Mouse (Mus musculus) gastrocnemius, postnatal 25 days (tissue): ENCODE measurements around the gene Elf1. TPM values are rescaled to one million over a fixed set of nuclear protein-coding genes. Genes with fewer than 3 reads are reported as not detected.
"Not testable (repeated sequence)": the region's sequence is repeated elsewhere in the genome, so short reads cannot be mapped to it uniquely, and the experiment has no call there.

ENCODE experiments used
- DNase-seq: peaks from one replicate; pipeline ENCODE4 v3.0.0; 2022
- long read RNA-seq, 2 experiments: library from polyadenylated mRNA; stranded (forward); transcript quantifications; one replicate each; pipeline ENCODE4 v2.0.0; 2021
- total RNA-seq, 2 experiments: library from RNA; stranded (reverse); gene quantifications; 1 replicate in 1 of 2; 2 replicates in 1 of 2; pipeline ENCODE4 v1.2.3; 2021

Elf1 gene
- total RNA-seq = 1 to 10 TPM; 4.7 to 5.5 TPM
- long read RNA-seq, experiment 1, partial matches to known transcripts = 2 of 3 reads
- long read RNA-seq, experiment 1, other reads (novel, unspliced or antisense) = 1 of 3 reads
- long read RNA-seq, experiment 2 = 0 reads

DNA sequence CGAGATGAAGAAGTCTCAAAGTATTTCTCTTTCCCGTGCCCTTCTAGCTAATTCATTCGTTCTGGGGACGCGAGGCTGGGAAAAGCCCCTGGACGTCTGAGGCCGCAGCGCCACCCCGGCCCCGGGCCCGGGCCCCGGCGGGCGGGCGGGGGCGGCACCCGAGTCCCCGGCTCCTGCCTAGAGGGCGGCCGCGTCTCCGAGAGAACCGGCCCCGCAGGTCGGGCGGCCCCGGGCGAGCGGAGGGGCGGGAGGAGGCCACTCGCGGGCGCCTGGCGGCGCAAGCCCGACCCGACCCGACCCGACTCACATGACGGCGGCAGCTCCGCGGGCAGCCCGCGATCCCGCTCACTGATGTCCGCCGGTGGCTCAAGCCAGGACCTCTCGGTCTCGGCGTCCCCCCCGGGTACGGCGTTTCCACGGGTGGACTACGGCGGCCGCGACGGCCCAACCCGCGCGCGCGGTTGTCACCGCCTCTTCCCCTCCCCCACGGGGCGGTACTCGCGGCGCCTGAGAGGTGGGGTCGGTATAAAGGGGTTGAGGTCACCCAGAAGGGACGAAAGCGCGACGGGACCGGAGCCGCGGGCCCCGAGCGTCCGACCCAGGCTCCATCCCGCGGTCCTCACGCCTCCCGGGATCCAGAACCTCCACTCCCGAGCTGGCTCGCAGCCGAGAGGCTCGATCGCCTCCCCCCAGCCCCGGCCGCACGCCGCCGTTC, at the start of gene Elf1:
Gene Elf1, plus strand, starts transcription at position 571 of the 715 bp plus-strand sequence.
- peak; percentile 97 for DNase-seq

DNA sequence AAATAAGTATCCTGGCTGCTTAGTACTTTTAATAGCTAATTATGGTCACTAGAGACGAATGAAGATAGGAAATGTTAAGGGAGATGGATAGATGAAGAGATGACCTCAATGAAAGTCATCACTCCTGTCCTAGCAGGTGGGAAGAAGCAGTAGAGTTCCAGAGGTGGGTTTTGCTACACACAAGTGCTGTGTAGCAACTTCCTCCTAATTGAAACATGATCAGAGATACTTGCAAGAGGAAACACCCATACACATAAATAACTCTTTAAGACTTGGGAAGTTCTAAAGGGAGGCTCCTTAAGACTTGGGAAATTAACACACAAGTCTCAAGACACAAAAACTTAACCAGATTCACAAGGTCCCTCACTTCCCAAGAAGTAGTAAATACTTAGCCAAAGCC, 46.9 kb upstream of the Elf1 start:
- DNase-seq = no peak

DNA sequence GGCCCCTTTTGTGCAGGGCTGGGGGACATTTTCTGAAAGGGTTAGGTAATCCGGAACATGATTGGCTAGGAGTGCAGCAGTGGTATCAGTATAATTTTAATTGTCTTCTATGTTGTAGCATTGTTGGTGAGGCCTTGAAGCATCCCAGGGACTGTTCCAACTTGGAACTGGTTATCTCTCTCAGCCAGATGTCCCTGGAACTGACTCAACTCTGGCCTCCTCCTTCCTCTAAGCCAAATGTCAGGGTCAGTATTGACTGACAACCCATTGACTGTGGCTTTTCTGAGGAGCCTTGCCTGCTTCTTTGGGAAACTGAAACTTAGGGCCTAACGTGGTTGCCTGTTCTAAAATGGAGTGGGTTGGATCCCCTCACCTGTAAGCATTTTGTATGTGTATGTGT, 40.3 kb upstream of the Elf1 start:
- DNase-seq = no peak

DNA sequence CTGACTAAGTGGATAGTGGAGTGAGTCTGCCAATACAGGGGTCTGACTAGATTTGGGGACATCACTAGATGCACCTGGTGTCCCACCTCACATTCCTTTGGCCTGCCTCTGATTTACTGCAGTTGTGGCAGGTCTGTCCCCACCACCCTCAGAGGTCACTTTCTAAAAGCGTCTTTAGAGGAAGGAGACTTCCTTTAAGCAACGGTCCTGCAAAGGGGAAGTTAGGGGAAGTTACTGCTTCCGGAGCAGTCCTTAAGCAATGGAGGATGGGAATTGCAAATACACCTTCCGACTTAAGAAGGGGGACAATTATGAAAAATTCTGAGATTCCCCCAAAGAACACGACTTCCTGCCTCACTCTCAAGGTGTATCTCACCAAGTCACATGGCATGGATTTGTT, 39.6 kb upstream of the Elf1 start:
- no peak for DNase-seq

DNA sequence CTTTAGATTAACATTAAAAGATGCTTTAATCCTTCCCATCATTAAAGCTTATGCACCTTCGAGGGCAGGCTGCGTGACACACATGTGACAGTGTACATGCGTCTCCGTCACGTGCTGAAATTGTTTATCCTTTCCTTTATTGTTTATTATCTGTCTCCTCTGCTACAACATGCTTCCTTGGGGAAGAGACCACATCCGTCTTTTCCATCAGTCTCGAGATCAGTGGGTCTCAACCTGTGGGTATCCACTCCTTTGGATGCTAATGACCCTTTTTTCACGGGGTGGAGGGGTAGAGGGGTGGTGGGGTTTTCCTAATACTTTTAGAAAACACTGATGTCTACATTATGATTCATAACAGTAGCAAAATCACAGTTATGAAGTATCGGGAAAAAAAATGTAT, 36.4 kb upstream of the Elf1 start:
- DNase-seq = no peak

DNA sequence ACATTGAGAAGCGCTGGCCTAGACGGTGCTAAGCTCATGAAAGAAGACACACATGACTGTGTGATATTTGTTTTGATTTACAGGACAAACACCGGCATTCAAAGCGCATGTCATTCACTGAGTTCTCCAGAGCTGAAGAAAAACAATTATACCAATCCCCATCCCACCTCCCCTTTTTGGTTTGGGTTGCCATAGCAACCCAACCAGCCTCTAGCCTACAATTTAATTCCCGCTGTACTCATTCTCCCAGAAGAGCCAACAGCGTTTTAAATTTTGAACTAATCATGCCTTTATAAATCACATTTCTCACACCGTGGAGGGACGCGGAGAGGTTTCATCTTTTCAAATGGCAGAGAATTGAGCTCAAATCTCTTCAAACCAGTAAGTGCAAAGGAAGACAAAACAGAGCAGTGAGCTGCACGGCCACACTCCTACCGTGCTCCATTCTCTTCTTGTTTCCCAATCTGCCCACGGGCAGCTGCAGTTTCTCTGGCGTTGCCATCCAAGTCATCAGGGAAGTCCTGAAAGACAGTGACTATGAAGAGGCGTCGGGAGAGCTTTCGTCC, 35.9 kb upstream of the Elf1 start:
- no peak for DNase-seq

DNA sequence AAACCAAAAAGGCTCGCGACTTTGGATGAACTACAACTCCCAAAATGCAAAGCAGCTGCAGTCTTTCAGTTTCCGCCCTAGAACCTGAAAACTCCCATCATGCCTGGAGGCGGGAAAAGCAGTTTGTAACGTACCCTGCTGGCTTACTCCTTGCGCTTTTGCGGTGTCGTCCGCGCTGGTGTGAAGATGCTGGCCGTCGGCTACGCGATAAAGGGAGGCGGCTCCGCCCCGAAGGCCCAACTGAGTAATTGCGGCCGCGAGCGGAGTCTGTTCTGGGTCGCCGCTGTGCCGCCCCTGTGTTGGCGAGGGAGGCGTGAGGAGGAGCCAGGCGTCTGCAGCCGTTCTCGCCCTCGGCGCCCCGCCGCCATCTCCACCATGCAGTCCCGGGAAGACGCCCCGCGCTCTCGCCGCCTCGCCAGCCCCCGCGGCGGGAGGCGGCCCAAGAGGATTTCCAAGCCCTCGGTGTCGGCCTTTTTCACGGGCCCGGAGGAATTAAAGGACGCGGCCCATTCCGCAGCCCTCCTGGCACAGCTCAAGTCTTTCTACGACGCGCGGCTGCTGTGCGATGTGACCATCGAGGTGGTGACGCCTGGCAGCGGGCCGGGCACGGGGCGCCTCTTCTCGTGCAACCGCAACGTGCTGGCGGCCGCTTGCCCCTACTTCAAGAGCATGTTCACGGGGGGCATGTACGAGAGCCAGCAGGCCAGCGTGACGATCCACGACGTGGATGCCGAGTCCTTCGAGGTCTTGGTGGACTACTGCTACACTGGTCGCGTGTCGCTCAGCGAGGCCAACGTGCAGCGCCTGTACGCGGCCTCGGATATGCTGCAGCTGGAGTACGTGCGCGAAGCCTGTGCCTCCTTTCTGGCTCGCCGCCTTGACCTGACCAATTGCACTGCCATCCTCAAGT, 29.1 kb upstream of the Elf1 start, which contains the start of gene Kbtbd6:
Gene Kbtbd6, plus strand, starts transcription at position 155 of the 910 bp plus-strand sequence.
- DNase-seq = peak; percentile 71

DNA sequence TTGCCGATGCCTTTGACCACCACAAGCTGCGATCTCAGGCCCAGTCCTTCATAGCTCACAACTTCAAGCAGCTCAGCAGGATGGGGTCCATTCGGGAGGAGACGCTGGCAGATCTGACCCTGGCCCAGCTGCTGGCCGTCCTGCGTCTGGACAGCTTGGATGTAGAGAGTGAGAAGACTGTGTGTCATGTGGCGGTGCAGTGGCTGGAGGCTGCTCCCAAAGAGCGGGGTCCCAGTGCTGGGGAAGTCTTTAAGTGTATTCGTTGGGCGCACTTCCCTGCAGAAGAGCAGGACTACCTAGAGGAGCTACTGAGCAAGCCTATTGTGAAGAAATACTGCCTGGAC, 28.4 kb upstream of the Elf1 start:
- DNase-seq = not testable (repeated sequence)

DNA sequence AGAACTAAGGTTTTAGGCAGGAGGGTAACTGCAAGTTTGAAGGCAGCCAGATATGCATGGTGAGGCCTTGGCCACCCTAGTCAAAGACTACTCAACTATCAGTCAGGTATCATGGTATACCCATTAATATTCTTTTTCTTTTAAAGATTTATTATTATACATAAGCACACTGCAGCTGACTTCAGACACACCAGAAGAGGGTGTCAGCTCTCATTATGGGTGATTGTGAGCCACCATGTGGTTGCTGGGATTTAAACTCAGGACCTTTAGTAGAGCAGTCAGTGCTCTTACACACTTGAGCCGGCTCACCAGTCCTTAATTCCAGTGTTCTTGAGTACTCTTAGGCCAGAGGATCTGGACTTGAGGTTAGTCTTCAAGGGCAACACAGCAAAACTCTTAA, 20.6 kb upstream of the Elf1 start:
- DNase-seq = no peak

DNA sequence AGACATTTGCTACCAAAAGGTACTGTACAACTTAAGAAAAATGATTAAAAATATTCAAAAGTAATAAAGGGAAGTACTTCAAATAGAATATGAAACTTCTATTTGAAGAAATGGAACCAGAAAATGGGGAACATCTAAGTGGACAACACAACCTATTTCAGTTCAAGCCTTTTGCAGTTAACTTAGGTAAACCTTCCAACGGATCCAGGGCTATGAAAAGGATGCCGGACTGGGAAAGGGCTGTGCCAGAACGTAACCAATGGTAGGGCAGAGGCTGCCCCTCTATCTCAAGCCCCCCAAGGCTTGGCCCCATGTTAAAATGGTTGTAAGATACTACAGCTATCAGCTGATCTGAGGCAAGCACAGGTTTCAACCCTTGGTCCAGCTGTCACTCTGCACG, 20.0 kb upstream of the Elf1 start:
- DNase-seq = no peak

DNA sequence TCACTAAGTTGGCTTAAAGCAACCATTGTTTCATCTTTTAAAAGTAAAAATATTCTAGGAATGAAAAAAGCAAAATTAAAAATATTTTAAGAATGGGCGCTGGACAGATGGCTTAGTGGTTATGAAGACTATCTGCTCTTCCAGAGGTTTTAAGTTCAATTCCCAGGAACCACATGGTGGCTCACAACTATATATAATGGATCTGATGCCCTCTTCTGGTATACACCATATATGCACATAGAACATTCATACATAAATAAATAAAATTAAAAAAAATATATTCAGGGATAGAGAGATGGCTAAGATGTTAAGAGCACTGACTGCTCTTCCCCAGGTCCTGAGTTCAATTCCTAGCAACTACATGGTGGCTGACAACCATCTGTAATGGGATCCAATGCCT, 15.4 kb upstream of the Elf1 start:
- no peak for DNase-seq

DNA sequence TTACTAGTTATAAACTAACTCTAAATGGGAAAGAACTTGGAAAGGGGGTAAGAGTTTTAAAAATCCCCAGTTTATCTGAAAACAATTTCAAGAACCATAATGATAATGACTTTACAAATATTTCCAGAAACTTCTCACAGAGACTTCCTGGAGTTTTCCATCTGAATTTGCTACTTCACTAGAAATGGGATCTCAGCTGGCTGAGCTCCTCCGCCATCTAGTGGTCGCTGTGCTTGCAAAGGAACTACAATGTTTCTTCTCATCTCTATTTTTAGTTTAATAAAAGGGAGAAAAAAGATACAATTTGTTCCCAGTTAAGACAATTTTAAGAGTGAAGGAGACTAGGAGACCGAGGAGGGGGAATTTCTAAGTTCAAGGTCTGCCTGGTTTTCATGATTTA, 13.4 kb upstream of the Elf1 start:
- no peak for DNase-seq

DNA sequence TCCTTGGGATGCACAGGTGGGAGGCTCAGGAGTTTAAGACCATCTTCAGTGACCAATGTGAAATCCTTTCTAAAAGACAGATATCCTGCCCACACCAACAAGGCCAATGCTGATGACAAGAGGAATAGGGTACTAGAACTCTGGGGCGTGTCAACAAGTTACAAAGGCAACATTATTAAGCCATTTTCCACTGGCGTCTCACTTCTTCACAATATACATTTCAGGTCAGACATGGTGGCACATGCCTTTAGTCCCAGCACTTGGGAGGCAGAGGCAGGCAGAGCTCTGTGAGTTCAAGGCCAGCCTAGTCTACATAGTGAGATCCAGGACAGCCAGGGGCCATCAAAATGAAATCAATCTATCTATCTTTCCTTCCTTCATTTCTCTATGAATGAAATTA, 7.6 kb upstream of the Elf1 start:
- DNase-seq = no peak

DNA sequence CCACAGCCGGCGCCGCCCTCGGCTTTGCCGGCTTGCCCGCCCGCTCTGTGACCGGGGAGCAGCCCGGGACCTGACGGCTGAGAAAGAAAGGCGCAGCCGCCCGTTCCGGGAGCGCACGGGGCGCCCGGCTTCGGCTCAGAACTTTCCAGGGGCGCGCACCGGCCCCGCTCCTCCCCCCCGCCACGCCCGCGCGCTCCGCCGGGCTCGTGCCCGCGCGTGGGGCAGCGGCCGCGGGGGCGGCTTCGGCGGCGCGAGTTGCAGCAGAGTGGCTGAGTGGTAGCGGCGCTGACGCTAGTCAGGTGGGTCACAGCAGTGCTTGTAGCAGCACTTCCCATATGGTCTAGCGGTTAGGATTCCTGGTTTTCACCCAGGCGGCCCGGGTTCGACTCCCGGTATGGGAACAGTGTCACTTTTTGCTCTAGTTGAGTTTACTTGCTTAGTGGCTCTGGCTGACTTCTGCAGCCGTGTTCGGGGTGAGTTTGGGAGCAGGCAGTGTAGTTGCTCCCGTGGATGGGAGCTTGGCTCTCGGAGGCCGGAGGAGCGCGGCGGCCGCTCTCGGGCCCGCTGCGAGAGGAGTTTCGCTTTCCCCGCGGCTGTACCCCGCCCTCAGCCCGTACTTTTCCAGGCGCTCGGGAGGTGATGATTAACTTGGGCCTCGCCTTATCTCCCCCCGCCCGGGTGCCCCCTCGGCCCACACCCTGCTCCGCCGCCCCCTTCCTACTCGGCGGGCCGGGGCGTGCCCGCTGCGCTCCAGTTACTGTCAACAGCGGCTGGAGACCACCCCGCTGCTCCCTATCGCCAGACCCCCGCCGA, 551 bp downstream of the Elf1 start, which contains the start of gene Wbp4:
Gene Wbp4, minus strand, starts transcription at position 182 of the 813 bp plus-strand sequence.
- DNase-seq = peak; percentile 88

DNA sequence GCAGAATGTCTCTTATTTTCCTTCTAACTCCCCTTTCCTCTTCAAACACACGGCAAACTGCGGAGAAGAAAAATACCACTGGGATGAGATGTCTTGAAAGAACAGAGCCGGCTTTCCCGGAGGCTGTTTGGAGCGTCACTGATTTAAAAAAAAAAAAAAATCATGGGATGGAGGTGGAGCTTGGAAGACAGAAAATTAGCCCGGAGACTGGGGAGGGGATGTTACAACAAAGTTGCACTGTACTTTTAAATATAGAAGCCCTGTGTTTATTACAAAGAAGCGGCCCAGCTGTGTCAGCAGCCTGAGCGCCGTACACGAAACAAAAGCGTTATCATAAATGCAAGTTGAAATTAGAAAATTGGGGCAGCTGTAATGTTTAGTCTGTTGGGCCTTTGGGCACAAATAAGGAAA, 1.3 kb downstream of the Elf1 start:
- DNase-seq = peak; percentile 38

DNA sequence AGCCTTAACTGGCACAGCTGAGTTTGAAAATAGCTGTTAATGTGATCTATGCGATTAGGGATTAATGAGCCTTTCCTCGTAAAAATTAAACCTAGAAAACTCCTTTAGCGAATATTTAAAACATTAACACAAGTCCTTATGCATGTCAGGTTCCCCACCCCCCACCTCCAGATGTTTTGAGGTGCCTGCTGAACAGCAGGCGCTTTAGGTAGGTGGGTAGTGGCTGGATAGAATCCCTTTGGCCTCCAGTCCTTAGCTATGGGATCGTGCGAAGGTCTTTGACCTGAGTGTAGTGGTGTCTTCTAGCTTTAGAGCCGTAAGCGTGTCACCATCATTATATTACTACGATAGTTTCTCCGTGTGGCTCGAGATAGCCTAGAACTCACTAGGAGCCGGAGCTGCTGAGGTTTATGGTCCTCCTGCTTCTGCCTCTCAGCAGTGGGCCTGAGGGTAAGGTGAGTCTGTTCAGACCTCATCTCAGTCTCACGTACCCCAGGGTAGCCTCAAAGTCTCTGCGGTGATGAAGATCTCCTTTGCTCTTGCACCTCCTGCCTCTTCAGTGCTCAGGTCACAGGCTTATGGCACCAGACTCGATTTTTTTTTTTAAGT, 1.9 kb downstream of the Elf1 start:
- DNase-seq = no peak

DNA sequence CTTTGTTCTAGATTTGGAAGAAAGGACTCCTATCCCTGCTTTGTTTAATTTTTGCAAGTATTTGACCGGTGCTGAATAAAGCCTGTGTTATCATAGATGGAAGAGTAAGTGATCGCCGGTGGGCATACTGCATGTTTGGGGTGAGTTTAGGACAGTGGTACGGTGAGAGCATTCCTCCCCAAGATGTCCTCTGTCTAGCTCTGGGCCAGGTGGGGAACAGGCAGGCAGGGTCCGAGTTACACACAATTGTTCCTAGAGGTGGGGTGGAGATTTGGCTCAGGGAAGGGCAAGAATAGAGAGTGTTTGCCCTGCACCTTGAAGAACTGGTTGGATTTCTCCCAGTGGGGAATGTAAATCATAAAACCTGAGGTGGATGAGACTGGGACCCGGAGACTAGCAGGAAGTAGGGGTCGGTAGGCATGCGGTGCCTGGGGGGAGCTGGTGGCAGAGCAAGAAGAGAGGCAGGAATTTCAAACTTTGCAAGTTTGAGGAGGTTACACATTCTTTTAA, 2.7 kb downstream of the Elf1 start:
- no peak for DNase-seq

DNA sequence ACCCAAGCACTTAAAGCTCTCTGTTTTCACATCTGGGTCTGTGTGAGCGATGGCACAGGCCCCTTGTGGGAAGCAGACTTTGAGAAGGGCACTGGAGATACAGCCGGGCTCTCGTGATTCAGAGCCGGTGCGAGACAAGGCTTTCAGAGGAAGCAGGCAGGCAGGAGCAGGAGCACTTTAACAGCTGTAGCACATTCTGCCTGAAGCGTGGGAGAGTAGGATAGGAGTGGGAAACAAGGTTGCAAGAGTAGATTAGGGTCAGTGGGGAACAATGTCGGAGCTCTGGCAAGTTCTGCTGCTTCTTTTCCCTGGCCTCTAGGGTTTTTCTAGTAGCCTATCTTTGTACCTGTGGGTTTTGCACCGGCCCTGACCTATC, 5.6 kb downstream of the Elf1 start:
- DNase-seq = no peak

DNA sequence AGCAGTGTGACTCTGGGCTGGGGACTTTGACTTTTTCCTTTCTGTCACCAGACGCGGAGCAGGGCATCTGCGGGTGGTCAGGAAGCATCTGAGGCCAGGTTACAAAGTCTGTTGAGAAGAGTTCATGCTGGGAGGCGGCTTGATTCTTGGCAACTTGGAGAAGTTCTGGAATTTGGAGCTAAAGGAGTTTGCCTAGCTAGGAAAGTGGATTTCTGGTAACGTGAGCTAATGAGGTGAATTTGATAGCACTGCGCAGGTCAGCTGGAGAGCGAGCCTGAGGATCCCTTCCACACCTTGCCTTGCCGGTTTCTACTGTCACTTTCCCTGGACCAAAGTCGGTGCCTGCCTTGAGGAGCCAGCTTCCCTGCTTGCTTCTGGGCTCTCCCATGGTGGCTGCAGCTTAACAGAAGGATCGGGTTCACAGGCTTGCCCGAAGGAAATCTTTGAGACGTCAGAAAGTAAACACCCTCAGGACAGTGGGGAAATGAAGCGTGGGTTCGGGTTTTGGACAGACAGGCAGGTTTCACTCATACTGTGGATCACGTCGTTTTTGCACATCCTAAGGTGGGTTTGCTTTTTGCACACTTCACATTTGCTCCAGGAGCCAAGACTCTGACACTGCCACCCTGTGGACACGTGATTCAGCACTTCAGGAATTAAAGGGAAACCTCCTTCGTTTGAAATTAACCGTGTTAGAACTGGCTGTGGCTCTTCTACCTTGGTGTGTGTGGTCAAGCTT, 6.2 kb downstream of the Elf1 start:
- no peak for DNase-seq

DNA sequence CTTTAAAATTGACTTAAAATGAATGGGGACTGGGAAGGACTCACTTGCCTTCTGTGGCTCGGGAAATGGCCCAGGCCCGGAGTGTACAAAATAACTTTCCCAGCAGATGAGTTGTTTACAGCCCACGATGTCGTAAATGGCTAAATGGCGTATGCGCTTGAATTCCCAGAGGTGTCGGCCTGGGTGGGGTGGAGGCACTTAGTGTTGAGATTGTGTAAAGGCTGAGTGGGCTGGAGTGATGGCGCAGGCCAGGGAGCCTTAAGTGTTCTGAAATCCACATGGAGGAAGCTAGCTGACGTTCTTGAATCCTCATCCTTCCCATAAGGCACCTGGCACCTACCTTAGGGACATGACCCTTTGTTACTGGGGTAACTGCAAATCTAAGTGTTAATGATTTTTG, 7.5 kb downstream of the Elf1 start:
- DNase-seq = peak; percentile 60

DNA sequence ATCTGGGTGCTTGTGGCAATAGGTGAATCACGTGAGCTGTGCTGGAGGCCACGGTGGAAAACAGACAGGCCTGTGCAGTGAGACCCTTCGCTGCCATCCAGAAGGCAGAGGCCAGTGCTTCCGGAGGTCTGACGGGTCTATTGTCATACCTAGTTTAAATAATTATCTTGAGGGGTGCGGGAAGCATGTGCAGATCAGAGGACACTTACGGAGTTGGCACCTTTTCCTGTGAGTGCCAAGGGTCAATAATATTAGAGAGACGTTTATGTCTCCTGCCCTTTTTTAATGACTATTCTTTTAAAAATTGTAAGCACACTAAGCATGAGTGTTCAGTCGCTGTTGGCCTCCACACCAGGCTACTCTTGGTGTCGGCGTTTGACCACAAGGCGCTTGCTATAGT, 8.2 kb downstream of the Elf1 start:
- no peak for DNase-seq
